Mouse (Mus musculus) hindbrain, embryonic 16.5 days (tissue): ENCODE measurements around the gene Cmtm5. TPM values are rescaled to one million over a fixed set of nuclear protein-coding genes. Genes with fewer than 3 reads are reported as not detected.

ENCODE experiments used
- ATAC-seq: fragments of 200-750 bp; cut with Nextera tagmentation; 2 replicates; pipeline ENCODE4 v1.8.0; 2017; ENCODE audit warnings: moderate TSS enrichment, moderate library complexity
- H3K27ac ChIP-seq: fragments of 300-500 bp; sonication (generic); 2 replicates; pipeline ENCODE4 v1.5.1; 2014; ENCODE audit warnings: low read depth, mild to moderate bottlenecking, control low read depth, low read length, moderate library complexity
- H3K27me3 ChIP-seq: fragments of 300-500 bp; sonication (generic); replicated peaks from 2 replicates; pipeline ENCODE4 v1.6.1; 2014; ENCODE audit warnings: low read length; ENCODE audit not compliant: control insufficient read depth, insufficient read depth
- H3K36me3 ChIP-seq: fragments of 300-500 bp; sonication (generic); 2 replicates; pipeline ENCODE4 v1.6.1; 2014; ENCODE audit warnings: mild to moderate bottlenecking, low read length, moderate library complexity, mixed read lengths; ENCODE audit not compliant: control insufficient read depth, insufficient read depth
- H3K4me1 ChIP-seq: fragments of 300-500 bp; sonication (generic); 2 replicates; pipeline ENCODE4 v1.6.1; 2014; ENCODE audit warnings: low read depth, low read length; ENCODE audit not compliant: control insufficient read depth, insufficient read depth
- H3K4me2 ChIP-seq: fragments of 300-500 bp; sonication (generic); 2 replicates; pipeline ENCODE4 v1.6.1; 2014; ENCODE audit warnings: mild to moderate bottlenecking, low read length, control low read depth, moderate library complexity
- H3K4me3 ChIP-seq: fragments of 300-500 bp; sonication (generic); 2 replicates; pipeline ENCODE4 v1.5.1; 2014; ENCODE audit warnings: mild to moderate bottlenecking, low read length, control low read depth, moderate library complexity
- H3K9ac ChIP-seq: fragments of 300-500 bp; sonication (generic); 2 replicates; pipeline ENCODE4 v1.6.1; 2014; ENCODE audit warnings: low read depth, mild to moderate bottlenecking, control low read depth, low read length, moderate library complexity
- H3K9me3 ChIP-seq: fragments of 300-500 bp; sonication (generic); 2 replicates; pipeline ENCODE4 v1.6.1; 2014; ENCODE audit warnings: mild to moderate bottlenecking, low read length, moderate library complexity; ENCODE audit not compliant: control insufficient read depth
- WGBS: fragments of 180-500 bp; shearing (Covaris S2); extraction: QIAGEN DNeasy Blood & Tissue Kit; methylation state at CpG from one replicate; pipeline ENCODE4 v1.1.7; 2014; 5-methylcytosine and 5-hydroxymethylcytosine counted together
- polyA plus RNA-seq: library from polyadenylated mRNA; unstranded; fragments of >200 nt; fragmentation: Nextera tagmentation; extraction: Ambion mirVana; gene quantifications from 2 replicates; pipeline ENCODE4 v1.2.1, GENCODE M21; 2015

The Cmtm5 gene
- polyA plus RNA-seq, 1 experiment from 2014 or later = 28.5 TPM

DNA sequence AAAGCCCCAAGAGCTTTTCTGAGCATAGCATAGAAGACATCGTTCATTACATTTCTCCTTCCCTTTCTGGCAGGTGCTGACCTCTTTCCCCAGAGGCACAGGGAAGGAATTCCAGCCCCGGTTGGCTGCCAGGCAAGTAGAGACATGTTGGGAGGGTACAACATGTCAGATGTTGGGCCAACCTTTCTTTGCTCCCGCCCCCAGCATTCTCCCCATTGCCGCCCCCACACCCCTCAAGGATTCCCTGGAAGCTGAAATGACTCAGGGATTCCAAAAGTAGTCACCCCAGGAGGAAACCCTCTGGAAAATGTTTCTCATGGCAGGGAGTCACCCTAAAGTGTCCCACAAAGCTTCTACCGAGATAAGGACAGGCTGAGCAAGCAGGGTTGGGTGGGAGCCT is 6.3 kb upstream of the Cmtm5 start:
- H3K9me3 ChIP-seq = no peaks in the 10 kb centered on the region
- H3K4me1 ChIP-seq = peaks cover 24% of the 10 kb centered on the region
- no peak overlapping the region for H3K9ac ChIP-seq
- no peak overlapping the region for H3K4me3 ChIP-seq
- H3K36me3 ChIP-seq = no peaks in the 10 kb centered on the region
- ATAC-seq = no peak
- no peak overlapping the region for H3K27ac ChIP-seq
- no peak overlapping the region for H3K4me2 ChIP-seq
- WGBS = 71% methylated on average over 5 of the region's 5 CpGs
- no peaks in the 10 kb centered on the region for H3K27me3 ChIP-seq

DNA sequence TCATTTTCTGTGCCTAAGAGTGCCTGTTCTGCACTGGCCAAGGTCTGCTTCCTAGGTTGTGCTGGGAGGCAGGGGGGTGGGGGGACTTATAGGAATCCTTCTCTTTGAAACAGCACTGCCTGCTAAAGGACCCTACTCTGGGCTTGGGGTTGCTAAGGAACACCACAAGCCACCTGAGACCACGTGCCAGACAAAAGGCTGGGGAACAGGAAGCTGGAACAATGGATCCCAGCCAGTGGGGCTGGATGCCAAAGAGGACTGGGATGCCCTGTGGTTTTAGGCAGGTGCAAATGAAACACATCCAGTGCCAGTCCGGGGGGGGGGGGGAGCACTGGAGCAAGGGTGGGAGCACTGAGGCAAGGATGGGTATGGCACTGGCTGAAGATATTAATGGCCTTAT is 5.6 kb upstream of the Cmtm5 start:
- no peak overlapping the region for H3K4me2 ChIP-seq
- 26% methylated on average over 2 of the region's 2 CpGs for WGBS
- H3K4me3 ChIP-seq = no peak overlapping the region
- no peak overlapping the region for H3K9ac ChIP-seq
- no peaks in the 10 kb centered on the region for H3K36me3 ChIP-seq
- no peak overlapping the region for H3K27ac ChIP-seq
- H3K9me3 ChIP-seq = no peaks in the 10 kb centered on the region
- no peak for ATAC-seq
- no peaks in the 10 kb centered on the region for H3K27me3 ChIP-seq
- peaks cover 24% of the 10 kb centered on the region for H3K4me1 ChIP-seq

DNA sequence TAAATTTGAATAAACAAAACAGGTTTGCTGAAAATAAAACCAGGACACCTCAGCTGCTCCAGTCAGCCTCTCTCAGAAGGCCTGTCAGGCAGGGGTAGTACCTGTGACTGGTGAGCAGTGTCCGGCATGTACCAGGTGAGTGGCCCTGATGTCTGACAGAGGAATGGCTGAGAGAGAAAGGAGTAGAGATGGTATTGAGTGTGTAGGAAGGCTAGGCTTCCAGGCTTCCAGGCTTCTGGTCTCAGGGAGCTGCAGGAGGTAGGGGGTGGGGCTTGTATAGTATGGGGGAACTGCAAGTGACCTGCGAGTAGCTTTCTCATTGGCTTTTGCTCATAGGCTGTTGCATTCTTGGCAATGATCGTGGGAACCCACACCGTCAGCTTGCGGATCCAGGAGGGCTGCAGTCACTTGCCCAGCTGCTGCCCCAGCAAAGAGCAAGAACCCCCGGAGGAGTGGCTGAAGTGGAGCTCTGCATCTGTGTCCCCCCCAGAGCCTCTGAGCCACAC is 3.4 kb upstream of the Cmtm5 start, which contains the start of gene Il25:
Il25 (plus strand) TSS at position 51 of the 506 bp plus-strand sequence.
- 22% methylated on average over 6 of the region's 6 CpGs for WGBS
- H3K27ac ChIP-seq = no peak within 1 kb of the TSS
- H3K9me3 ChIP-seq = no peaks in the 10 kb centered on the region
- H3K36me3 ChIP-seq = no peaks in the 10 kb centered on the region
- ATAC-seq = 0 out of 2 replicates have a peak, but pooled peaks have one; percentile 18
- H3K4me1 ChIP-seq = peaks cover 10% of the 10 kb centered on the region
- H3K4me2 ChIP-seq = peak within 1 kb of the TSS; percentile 9; the same call in 1 of the 2 replicates
- H3K9ac ChIP-seq = 0 out of 2 replicates have a peak within 1 kb of the TSS, but pooled peaks have one; percentile 28
- H3K27me3 ChIP-seq = no peaks in the 10 kb centered on the region
- H3K4me3 ChIP-seq = no peak within 1 kb of the TSS

DNA sequence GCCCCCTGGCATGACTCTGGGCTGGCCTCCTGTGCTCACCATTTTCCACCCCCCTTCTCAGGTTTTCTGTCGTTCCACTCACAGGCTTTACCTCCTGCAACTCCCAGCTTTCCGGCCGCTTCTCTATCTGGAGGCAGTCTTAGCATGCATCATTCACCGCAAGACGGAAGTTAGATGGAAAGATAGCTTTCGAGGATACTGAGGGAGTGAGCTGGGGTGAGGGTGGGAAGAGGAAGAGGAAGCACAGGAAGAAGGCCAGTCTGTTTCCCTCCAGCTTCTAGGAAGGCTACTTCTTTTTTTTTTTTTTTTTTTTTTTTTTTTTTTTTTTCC is 735 bp downstream of the Cmtm5 start:
- Histone ChIP-seq H3K27me3 (no peaks in the 10 kb centered on the region; the same call in 1 of the 2 replicates), H3K4me1 (peaks cover 5% of the 10 kb centered on the region), H3K36me3 (no peaks in the 10 kb centered on the region), H3K9me3 (no peaks in the 10 kb centered on the region), H3K27ac (peak overlapping the region; percentile 63; the same call in 1 of the 2 replicates), H3K4me2 (peak overlapping the region; percentile 2; the same call in 1 of the 2 replicates), H3K4me3 (no peak overlapping the region), H3K9ac (0 out of 2 replicates have a peak overlapping the region, but pooled peaks have one; percentile 8)
- no peak for ATAC-seq
- 51% methylated on average over 6 of the region's 6 CpGs for WGBS

DNA sequence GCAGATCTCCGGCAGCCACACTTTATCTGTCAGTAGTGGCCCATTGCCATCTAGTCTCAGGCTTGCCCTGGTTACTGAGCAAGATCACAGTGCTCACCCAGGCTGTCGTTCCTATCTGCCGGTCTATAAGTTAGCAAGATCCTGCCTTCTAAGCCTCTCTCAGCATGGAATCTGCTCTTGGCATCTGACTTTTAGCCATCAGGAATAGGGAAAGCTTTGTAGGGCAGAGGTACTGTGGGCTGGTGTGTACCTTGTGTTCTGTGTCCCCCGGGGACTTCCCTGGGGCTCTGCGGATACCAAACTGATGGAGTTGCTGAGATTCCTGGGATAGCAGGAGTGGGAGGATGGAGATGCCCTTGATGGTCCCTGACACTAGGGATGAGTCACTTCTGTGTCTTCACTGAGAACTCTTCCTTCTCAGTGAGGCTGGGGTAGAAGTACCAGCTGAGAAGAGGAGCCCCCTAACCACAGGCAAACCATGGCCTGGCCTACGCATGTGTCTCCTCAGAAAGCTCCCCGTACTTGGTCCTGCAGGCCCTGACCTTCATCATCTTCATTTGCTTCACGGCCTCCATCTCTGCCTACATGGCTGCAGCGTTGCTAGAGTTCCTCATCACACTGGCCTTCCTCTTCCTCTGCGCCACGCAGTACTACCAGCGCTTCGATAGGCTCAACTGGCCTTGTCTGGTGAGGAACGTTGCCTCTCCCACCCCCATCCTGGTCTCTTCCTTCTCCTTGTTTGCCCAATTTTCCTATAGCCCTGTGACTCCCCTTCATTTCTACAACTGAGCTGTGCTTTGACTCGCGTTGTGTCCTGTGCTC is 1.5 kb downstream of the Cmtm5 start:
- no peaks in the 10 kb centered on the region for H3K9me3 ChIP-seq
- no peak overlapping the region for H3K4me3 ChIP-seq
- H3K36me3 ChIP-seq = no peaks in the 10 kb centered on the region
- 91% methylated on average over 16 of the region's 16 CpGs for WGBS
- H3K4me1 ChIP-seq = peaks cover 4% of the 10 kb centered on the region
- no peak overlapping the region for H3K9ac ChIP-seq
- no peak for ATAC-seq
- no peaks in the 10 kb centered on the region; the same call in 1 of the 2 replicates for H3K27me3 ChIP-seq
- H3K4me2 ChIP-seq = no peak overlapping the region
- no peak overlapping the region for H3K27ac ChIP-seq

DNA sequence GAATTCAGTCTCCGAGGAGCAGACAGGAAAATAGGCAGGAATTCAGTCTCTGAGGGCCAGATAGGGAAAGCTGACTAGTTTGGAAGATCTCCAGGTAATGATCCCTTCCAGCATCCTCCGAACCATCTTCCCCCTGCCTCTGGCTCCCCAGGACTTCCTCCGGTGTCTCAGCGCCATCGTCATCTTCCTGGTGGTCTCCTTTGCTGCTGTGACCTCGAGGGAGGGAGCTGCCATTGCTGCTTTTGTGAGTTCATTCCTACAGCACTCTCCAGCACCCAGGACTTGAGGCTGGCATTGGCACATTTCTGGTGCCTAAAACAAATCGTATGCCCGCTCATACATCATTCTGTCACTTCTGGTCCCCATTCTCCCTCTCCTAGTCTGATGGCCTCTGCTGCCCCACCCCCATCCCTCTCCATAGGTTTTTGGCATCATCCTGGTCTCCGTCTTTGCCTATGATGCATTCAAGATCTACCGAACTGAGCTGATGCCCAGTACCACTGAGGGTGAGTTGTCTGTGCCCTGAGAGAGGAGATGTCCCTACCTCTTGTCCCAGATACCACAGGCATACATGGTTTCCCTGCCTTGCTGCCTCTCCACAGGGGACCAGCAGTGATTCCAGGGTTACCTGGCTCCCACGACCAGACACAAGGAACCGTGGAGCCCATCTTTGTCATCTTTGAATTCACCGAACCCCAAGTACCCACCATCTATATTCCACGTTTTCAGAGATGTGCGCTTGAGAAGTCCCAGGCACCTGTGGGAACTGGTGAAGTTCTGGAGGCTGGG is 2.6 kb downstream of the Cmtm5 start:
- 70% methylated on average over 15 of the region's 15 CpGs for WGBS
- no peak overlapping the region for H3K9ac ChIP-seq
- no peaks in the 10 kb centered on the region for H3K9me3 ChIP-seq
- no peak overlapping the region for H3K27ac ChIP-seq
- no peak overlapping the region for H3K4me2 ChIP-seq
- no peaks in the 10 kb centered on the region for H3K4me1 ChIP-seq
- H3K27me3 ChIP-seq = no peaks in the 10 kb centered on the region; the same call in 1 of the 2 replicates
- no peak overlapping the region for H3K4me3 ChIP-seq
- H3K36me3 ChIP-seq = no peaks in the 10 kb centered on the region
- ATAC-seq = no peak

DNA sequence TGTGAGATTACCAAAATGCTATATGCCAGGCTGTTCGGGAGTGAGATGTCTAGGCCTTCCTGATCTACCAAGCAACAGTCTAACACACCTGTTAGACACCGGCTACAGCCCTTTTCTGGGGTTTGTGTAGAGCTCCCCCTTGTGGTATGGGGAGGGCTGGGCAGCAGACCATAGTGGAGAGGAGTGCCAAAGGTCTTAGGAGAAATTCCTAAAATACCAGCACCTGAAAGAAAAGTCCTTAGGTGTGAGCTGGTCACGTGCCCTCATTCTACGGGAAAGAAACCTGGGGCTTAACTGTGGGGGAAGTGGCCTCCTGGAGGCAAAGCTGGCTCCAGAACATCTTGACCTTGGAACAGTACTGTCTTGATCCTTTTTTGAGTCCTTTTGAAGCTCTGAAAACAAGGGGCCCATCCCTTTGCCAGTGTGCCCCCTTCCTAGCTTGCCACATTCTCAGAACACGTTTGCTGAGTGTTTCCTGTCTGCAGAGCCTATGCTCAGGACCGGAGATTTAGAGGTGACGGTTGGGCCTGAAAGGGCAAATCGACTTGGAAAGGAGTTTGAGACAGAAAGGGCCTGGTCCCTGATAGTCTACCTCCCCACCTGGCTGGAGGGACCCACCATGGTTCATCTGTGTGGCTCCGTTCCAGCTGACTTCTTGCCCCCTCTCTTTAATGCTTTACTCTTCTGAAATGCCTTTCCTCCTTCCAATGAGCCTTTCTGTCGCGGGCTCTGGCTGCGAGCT is 3.5 kb downstream of the Cmtm5 start:
- WGBS = 54% methylated on average over 12 of the region's 12 CpGs
- Histone ChIP-seq H3K9ac (no peak overlapping the region), H3K4me3 (no peak overlapping the region), H3K4me2 (no peak overlapping the region), H3K27me3 (no peaks in the 10 kb centered on the region; the same call in 1 of the 2 replicates), H3K4me1 (no peaks in the 10 kb centered on the region), H3K36me3 (no peaks in the 10 kb centered on the region), H3K27ac (no peak overlapping the region), H3K9me3 (no peaks in the 10 kb centered on the region)
- ATAC-seq = no peak

DNA sequence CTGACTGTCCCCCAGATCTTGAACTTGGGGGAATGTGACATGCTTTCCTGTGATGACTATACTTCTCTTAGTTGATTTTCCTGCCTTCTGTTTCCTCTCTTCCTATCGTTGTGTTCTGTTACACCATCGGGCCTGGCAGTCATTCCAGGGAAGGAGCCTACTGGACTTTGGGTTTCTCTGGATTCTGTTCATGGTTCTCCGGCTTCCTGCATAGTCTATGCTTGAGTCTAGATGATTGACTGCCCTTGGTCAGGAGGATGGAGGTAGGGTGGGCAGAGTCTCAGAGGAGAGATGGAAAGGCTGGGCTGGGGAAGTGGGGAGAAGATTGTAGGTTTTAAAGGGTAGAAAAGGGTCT is 4.1 kb downstream of the Cmtm5 start:
- ATAC-seq = no peak
- Histone ChIP-seq H3K9ac (no peak overlapping the region), H3K4me3 (no peak overlapping the region), H3K27ac (no peak overlapping the region), H3K4me2 (no peak overlapping the region), H3K9me3 (no peaks in the 10 kb centered on the region), H3K27me3 (no peaks in the 10 kb centered on the region; the same call in 1 of the 2 replicates), H3K36me3 (no peaks in the 10 kb centered on the region), H3K4me1 (no peaks in the 10 kb centered on the region)
- 87% methylated on average over 3 of the region's 3 CpGs for WGBS
